Mouse (Mus musculus): Measurements from ENCODE around the gene Cmtm1.
"Not testable (repeated sequence)": the region's sequence is repeated elsewhere in the genome, so short reads cannot be mapped to it uniquely, and the experiment has no call there.

Cmtm1 gene

DNA sequence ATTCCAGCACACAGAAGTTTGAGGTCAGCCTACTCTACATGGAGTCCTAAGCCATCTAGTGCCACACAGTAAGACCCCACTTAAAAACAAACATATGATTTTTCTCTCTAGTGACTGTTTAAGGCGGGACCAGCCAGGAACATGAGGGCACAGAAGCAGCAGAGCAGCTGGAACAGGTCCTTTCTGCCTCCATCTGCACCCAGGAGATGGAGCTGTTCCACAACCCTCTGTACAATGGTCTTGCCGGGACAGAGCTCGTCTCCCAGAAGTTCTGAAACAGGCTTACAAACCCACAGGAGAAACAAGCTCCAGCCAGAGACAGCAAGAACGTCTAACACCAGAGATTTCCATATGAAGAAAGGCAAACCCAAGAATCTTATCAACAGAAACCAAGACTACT, 3.4 kb upstream of the Cmtm1 start:
- no peak for DNase-seq

DNA sequence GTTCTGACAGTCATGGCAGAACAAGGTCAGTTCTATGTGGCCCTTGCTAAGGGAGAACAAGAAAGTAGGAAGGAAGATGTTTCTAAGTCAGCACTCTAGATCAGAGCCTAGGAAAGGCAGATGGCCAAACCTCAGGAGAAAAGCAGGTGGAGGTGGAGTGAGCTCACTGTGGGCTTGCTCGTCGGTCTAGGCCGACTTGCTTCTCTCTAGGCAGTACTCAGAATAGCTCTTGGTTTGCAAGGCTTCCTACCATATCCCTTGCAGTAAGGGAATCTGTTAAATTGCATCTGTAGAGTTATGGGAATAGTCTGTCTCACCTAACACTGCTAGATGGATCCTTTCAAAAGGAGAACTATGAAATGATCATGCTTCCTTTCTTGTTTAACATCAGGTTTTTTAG, 2.1 kb upstream of the Cmtm1 start:
- not testable (repeated sequence) for DNase-seq

DNA sequence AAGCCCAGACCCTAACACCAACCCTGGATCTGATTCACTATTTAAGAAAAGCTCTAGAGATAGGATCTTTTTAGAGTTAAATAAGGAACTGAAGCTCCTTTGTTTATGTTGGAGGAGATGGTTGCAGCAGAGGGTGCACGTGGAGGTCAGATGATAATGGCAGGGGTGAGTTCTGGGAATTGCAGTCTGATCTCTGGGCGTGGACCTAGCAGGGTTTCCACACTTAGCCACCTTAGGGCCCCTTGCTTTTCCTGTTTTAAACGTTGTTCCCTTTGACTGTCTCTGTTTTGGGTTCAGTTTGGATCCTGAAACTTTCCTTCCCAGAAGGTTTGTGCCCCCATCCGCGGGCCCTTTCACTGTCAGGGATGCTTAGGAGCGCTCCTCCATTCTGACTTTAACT, 1.6 kb downstream of the Cmtm1 start:
- not testable (repeated sequence) for DNase-seq

DNA sequence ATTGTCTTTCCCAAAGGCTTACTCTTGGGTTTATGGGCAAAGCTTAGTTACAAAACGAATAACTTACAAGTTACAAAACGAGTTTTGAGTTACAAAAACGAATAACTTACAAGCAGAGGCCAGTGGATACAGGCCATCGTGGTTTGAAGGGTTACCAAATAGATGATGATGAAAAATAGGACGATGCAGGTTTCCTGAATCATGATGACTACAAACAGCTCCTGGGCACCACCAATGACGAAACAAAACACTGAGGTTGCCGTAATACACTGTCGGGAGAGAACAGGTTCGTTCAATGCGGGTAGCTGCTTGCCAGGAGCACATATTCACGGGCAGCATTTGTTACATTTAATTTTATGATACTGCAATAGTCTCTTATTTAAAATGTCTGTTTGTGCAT, 5.0 kb downstream of the Cmtm1 start:
- no peak for DNase-seq

DNA sequence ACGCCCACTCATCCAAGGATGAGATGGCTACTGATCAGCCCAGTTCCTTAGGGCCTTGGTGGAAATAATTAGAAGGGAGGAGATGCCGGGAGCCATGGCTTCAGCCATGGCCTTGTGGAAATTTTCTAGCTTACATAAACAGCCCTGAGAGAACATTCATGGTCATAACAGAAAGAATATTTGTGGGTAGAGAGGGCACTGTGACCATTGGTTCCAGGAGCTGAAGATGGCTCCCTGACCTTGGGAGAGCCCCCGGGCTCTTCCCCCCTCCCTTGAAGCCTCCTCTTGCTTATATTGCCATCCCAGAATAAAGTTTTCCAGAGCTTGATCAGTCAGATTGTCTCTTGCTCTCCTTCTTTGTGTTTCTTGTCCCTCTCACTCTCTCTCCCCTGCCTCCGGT, 7.4 kb downstream of the Cmtm1 start:
- DNase-seq: not testable (repeated sequence)

DNA sequence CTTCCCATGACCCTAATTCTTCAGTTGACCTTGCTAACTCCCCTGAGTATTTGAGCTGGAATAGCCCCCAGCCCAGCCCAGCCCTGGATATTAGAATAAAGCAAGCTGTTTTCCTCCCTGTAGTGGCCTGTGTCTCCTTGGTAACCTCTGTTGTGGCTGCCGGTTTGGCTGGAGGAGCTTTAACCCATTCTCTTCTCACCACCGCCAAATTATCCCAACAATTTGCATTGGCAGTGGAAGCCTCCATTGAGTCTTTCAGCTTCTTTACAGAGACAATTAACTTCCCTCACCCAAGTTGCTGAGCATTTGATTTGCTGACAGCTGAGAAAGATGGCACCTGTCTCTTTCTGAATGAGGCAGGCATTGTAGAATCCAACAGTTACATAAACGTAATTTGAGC, 8.4 kb downstream of the Cmtm1 start:
- not testable (repeated sequence) for DNase-seq

DNA sequence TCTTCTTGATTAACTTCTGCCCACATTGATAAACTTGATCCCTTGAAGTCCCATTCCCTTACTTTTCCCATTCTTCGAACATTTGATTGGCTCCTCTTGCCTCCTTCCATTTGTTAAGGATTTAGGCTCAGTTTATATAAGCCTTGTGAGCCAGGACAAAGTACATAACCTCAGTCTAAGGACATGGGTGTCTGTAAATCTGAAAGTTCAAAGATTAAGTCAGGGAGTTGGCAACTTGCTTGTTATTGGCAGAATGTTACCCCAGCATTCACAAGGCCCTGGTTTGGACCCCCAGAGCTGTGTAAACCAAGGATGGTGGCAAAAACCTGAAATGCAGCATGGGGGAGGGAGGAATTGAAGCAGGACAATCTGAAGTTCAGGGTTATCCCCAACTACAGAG, 15.5 kb downstream of the Cmtm1 start:
- no peak for DNase-seq

DNA sequence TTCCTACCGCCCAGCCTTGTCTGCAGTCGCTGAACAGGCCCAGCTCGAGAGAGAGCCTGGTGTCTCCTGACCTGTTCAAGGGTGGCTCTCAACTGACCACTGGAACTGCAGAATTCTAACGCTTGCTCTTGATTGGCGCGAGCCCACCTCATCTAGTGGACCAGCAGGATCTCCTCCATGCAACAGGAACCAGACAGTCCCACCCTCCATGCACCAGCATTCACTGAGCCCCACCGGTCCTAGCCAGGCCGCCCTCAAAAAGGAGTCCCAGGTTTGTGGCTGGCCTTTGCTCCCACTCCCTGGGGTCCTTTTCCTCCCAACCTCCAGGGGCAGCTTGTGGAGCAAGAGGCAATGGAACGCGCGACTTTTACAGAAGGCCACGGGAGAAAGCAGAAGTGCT, 16.9 kb downstream of the Cmtm1 start, which contains the start of gene Cmtm2a:
Cmtm2a (minus strand) TSS at position 101 of the 400 bp plus-strand sequence.
- not testable (repeated sequence) for DNase-seq

DNA sequence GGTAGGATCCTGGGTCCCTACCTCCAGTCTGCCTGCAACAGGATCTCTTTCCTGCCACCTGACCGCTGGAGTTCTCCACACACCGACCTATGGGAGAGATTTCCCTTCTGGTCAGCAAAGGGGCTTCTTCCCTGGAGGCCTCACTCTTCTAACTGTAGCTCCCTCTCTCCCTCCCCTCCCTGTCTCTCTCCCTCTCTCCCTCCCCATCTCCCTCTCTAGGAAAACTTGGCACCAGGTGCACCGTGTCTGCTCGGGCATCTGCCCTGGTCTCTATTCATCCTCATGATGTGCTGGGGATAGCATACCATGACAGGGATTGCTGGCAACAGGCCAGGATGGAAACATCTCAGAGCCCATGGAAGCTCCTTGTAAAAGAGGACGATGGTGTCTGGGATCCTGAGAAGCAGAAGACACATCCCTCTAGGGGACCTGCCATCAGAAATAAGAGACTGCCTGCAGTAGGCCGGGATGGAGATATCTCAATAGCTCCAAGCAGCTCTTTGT, 41.0 kb downstream of the Cmtm1 start:
- DNase-seq: no peak

DNA sequence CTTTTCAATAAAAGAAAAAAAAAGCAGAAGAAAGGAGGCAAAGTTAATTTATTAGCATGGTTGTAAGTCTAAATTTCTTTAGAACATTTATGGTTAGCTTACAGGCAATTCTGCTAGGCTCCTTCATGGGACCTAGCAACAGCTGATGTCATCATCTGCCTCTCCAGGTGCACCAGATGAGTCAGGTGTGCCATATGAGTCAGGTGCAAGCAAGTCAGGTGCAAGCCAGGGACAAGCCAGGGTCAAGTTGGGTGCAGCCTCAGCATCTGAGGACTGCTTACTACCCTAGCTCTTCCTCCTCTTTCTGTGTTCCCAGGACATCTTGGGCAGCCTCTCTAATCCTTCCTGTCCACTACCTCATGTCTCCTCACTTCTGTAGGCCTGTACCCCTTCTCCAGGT, 41.6 kb downstream of the Cmtm1 start:
- no peak for DNase-seq

DNA sequence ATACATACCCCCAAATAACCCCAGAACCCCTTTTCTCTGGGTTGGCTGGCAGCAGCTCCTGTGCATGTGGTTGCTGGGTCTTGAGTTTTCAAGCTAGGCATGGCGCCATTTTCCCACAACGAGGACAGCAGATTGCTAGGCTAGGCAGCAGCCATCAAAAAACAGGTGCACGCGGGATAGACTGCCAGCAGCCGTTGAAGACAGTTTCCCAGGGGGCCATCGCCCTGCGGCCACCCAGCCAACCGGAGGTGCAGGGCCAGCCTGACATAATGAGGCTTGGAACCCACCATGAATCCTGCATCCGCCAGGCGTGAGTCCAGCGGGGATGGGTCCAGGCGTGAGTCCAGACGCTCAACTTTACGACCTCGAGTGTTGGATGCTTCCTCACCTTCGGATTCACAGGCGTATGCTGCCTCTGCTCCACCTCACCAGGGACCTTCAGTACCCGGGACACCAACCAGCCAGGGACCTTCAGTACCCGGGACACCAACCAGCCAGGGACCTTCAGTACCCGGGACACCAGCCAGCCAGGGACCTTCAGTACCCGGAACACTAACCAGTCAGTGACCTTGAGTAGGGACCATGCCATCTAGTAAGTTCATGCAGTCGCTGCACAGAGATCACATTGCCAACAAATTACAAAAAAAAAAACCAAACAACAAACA, 45.5 kb downstream of the Cmtm1 start:
- not testable (repeated sequence) for DNase-seq

DNA sequence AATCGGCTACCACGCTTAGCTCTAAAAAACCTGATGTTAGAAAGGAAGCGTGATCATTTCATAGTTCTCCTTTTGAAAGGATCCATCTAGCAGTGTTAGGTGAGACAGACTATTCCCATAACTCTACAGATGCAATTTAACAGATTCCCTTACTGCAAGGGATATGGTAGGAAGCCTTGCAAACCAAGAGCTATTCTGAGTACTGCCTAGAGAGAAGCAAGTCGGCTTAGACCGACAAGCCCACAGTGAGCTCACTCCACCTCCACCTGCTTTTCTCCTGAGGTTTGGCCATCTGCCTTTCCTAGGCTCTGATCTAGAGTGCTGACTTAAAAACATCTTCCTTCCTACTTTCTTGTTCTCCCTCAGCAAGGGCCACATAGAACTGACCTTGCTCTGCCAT, 48.1 kb downstream of the Cmtm1 start:
- DNase-seq: not testable (repeated sequence)

DNA sequence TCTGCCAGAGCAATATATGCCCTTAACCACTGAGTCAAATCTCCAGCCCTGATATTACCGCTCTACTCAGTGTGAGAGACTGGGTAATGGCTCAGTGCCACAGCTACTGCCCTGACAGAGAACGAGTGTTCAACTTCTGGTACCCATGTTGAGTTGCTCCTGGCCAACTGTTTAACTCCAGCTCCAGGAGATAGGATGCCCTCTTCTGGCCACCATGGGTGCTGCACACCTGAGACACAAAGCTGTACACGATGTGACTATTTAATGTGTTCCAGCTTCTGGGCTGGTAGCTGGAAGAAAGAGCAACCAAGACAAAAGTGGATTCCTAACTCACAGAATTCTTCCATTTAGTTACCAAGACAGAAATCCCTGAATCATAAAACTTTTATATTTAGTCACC, 56.9 kb downstream of the Cmtm1 start:
- no peak for DNase-seq

DNA sequence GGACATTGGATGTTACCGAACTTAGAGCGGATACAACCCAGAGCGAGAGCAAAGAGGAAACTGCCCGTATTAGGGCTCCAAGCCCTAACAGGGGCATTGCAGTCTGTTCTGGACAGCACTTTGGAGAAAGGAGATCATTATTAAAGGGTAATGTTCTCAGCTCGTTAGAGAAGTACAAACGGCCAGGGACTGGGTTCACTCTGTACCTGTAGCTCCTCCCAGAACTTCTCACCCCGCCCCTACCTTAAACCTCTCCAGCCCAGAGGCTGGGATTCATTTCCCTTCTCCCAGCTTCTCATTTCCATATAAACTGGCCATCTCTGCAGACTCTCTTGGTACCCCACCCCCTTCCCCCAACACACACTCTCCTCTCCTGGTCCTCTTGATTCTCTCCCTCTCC, 58.5 kb downstream of the Cmtm1 start:
- DNase-seq: no peak

DNA sequence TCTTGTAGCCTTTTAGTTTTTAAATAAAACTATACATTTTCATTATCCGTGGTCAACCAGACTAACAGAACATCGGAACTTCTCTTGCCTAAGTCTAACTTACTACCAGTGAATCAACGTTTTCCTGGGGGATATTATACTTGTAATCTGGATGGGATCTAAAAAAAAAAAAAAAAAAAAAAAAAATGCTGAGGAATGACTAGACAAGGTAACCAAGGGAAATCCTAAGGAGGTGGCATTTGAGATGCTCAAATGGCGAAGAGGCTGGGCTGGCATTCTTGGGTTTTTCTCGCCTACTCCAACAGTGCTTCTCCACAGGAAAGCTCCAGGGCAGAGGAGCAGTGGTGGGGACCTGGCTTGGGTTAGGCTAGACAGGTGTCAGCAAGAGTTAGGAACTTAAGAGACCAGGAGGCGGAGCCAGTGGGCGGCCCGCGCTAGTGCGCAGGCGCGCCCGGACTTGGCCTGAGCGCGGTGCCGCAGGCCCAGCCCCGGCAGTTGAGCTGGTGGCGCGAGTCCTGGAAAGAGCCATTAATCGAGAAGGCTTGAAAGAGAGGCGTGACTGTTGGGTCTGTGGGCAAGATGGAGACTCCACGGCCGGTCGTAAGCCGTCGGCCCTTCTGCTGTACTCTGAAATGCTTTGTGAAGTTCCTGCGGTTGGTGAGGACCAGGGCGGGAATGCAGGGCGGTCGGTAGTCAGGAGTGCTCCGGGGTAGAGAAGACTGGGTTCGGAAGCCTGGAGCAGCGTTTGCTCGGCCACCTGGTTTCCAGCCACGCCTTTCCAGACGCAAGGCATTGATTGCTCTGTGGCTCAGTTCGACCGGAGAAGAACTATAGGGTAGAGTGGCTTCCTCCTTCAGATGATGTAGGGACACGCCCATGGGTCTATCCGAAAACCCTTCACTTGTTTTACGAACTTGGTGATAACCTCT, 59.2 kb downstream of the Cmtm1 start, which contains the start of gene Cklf:
Cklf (plus strand) TSS at position 423 of the 929 bp plus-strand sequence.
- peak; percentile 76 for DNase-seq

DNA sequence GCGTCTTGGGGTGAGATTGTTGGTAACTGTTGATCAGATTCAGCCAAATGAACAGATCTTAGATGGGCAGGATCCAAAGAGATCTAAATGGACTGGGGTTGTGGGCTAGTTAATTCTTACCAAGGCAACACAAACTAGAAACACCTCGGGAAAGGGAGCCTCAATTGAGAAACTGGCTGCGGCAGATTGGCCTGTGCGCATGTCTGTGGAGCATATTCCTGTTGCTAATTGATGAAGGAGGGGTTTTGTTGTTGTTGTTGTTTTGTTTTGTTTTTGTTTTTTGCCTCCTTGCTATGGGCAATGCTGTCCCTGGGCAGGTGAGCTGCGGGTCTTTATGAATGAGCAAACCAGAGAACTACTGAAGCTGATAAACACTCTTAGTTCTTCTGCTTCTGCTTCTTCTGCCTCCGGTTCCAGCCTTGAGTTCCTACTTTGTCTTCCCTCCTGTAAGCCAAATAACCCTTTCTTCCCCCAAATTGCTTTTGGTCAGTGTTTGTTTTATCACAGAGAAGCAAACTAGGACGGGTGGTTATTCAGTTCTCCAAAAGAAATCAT, 60.4 kb downstream of the Cmtm1 start:
- DNase-seq: no peak

DNA sequence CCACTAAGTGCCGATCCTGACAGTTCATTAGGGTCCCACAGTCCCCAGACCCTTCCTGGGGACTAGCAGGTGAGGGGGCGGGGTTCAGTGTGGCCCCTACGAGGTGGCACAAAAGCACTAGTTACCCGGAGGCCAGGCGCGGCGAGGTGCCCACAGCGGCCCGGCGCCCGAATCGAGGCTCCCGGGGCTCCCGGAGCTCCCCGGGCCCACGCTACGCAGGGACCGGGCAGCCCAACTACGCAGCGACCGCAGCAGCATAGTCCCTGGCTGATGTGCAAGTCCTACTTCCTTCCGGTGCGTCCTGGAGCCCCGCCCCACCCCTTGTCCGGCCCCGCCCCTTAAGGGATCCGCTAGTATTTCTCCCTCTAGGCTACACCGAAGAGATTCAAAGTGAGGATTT, 61.7 kb downstream of the Cmtm1 start, which contains the start of gene Tk2:
Tk2 (minus strand) TSS at position 283 of the 400 bp plus-strand sequence.
- peak; percentile 79 for DNase-seq

DNA sequence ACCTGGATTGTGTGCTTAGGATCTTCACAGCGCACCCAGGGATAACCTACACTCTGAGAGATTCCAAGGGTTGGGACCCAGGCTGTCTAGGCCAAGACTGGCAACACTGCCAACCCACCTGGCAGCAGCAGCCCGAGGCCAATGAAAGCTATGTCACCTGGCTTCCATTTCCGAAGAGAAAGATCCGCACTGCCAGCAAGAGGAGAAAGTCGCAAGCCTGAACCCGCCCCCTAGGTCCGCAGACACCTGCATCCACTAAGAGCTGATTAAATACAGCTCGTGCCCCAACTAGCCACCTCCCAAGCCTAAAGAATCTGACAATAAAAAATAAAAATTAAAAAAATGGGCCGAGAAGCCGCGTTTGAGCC, 62.1 kb downstream of the Cmtm1 start:
- no peak for DNase-seq

DNA sequence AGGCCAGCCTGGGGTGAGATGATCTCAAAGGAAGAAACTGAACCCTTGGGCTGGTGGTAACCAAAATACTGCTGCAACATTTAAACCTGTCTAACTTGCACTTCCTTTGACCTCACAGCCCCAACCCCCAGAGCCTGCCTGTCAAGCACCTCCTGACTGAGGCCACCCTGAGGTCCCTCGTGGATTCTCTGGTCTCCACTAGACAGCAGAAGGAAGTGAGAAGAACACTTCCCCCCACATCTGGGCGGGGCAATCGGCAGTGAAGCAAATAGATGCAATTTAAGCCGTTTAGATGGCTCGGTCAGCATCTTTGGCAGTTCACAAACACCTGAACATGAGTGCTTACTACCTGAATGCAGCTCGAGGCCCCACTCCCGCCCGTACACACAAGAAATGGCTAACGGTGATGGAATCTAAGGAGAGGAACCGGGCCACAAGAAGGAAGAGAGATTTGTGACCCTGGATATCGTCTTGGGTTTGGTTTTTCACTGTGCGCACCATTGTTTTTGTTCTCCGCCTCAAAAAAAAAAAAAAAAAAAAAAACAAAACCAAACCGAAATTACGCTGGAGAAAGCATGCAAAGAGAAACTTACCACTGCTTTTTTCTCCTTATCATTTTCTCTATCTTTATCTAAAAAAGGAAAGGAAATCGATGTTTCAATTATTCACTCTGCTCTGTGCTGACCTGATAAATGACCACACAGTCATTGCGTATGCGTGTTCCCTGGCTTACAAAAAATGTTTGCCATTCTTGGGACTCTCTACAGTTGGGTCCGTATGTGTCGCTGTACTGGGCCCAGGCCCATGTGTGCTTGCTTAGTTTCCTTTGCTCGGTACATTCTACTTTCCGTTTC, 62.7 kb downstream of the Cmtm1 start:
- no peak for DNase-seq

DNA sequence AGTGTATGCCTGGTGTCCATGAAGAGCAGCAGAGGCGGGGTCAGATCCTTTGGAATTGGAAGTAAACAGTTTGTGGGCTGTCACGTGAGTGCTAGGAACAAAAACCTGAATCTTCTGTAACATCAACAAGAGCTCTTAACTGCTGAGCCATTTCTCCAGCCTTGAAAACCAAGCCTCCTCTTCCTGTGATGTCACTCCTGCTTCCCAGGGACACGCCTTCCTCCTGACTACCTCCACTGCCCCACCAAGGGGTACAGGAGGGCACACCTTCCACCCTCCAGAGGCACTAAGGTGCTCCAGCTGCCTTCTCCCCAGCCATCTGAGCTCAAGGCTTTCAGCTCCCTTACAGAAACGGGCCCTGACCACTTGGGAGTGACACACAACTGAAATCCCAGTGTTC, 63.3 kb downstream of the Cmtm1 start:
- DNase-seq: no peak
